Mouse (Mus musculus) liver, adult (tissue): ENCODE measurements around the gene Olfr131.

Experiments
- GATA4 ChIP-seq: IDR thresholded peaks from 2 replicates; pipeline ENCODE4 v1.6.1; 2014; ENCODE audit warnings: mild to moderate bottlenecking, low read length; ENCODE audit not compliant: insufficient replicate concordance

Olfr131 gene

DNA sequence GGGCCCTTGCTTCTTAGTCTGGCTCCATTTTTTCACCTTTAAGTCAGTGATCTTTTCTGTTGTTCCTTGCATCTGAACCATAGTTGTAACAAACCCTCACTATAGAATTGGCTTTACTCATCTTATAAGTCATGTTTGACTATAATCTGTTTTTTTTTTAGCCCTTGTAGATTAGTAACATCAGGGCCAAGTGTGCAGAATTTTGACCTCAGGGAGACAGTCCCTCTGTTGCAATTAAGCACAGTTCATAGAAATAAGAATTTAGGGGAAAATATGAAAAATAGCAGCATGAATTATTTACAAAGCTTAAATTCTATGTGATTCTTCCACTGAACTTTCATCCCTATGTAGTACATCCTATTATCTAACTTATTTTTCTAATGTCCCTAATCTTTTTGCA is at the start of gene Olfr131:
Gene Olfr131, minus strand, starts transcription at position 101 of the 400 bp plus-strand sequence.
- no peak for TF ChIP-seq GATA4

DNA sequence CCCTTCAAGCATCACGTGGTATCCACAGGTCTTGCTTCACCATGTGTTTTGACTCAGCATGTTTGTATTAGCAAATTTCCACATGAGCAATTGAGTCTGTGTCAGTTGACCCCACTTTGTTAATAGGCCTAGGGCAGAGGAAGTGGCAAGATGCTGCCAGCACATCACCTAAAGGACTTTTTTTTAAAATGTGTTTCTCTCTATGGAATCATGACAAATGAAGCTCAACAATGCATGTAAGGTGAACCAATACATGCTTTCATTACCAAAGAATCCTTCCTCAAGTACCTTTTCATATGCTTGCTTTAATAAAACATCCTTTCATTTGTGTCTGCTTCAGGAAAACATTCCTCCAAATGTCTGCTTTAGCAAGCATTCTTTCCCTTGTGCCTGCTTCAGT is 45.9 kb upstream of the Olfr131 start, which contains the start of gene Olfr132:
Gene Olfr132, minus strand, starts transcription at position 101 of the 400 bp plus-strand sequence.
- no peak for TF ChIP-seq GATA4

DNA sequence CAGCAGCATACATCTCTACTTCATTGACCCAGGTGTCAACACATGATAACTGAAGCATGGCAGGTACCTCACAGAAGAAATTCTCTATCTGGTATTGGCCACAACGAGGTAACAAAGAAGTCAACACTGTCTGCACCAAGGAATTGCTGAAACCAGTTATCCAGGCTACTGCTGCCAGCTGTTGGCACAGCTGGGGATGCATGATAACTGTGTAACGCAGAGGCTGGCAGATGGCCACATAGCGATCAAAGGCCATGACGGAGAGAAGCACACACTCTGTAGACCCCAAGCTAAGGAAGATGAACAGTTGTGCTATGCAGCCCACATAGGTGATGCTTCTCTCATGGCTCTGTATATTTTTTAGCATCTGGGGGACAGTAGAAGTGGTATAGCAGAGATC is 6.1 kb downstream of the Olfr131 start:
- no peak for TF ChIP-seq GATA4

DNA sequence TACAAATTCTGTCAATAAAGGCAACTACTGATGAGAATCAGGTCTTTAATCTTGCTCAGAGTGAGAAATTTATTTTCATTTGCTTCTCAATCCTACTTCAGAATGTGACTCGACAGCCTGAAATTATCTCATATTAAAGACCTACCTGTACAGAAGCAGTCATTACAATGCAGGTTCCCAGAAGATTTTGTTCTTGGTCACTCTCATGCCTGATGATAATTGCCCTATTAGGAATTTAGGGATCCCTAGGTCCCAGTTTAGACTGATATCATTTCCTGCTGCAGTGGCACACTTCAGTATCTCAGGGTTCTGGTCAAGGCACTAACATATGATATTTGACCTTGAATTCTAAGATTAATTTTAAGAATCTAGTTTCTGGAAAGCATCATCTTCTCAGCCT is 24.9 kb downstream of the Olfr131 start, which contains the start of gene Olfr130:
Gene Olfr130, plus strand, starts transcription at position 301 of the 400 bp plus-strand sequence.
- TF ChIP-seq GATA4, result no peak

DNA sequence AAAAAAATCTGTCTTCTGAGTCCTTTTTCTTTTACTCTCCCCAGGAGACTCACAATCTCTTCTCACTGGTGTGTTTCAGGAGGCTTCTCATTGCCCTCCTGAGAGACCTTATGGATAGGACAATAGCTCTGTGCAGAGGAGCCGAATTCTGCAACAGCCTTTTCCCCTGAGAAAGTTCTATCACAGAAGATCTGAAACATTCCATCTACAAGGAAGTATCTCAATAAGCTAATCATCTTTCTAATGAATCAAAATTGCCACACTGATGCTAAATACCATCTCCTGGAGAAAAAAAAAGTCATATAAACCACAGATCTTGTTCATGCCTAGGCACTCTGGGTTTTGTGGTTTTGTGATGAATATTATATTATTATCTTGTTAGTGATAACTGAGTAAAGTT is 28.5 kb downstream of the Olfr131 start, which contains the start of gene Olfr129:
Gene Olfr129, minus strand, starts transcription at position 101 of the 400 bp plus-strand sequence.
- TF ChIP-seq GATA4, result no peak
